Mouse (Mus musculus) forebrain, embryonic 11.5 days (tissue): ENCODE results near the gene Lexm. TPM values are rescaled to one million over a fixed set of nuclear protein-coding genes. Genes with fewer than 3 reads are reported as not detected.

Source experiments
- ATAC-seq: fragments of 200-750 bp; cut with Nextera tagmentation; replicated peaks from 2 replicates; pipeline ENCODE4 v1.8.0; 2017; ENCODE audit warnings: moderate TSS enrichment; ENCODE audit not compliant: low FRiP score
- DNase-seq: peaks from one replicate; pipeline ENCODE4 v3.0.0-alpha.2; 2017; ENCODE audit warnings: low spot score
- H3K27ac ChIP-seq: fragments of 300-500 bp; sonication (generic); 2 replicates; pipeline ENCODE4 v1.5.1; 2014; ENCODE audit warnings: low read depth, low read length
- H3K27me3 ChIP-seq: fragments of 300-500 bp; sonication (generic); 2 replicates; pipeline ENCODE4 v1.6.1; 2014; ENCODE audit warnings: mild to moderate bottlenecking, low read length, mixed read lengths; ENCODE audit not compliant: control insufficient read depth, insufficient read depth
- H3K36me3 ChIP-seq: fragments of 300-500 bp; sonication (generic); 2 replicates; pipeline ENCODE4 v1.6.1; 2014; ENCODE audit warnings: mild to moderate bottlenecking, low read length, moderate library complexity, mixed read lengths; ENCODE audit not compliant: control insufficient read depth, insufficient read depth
- H3K4me1 ChIP-seq: fragments of 300-500 bp; sonication (generic); replicated peaks from 2 replicates; pipeline ENCODE4 v1.6.1; 2014; ENCODE audit warnings: low read length, mixed read lengths; ENCODE audit not compliant: control insufficient read depth, insufficient read depth
- H3K4me2 ChIP-seq: fragments of 300-500 bp; sonication (generic); 2 replicates; pipeline ENCODE4 v1.6.1; 2014; ENCODE audit warnings: low read depth, mild to moderate bottlenecking, low read length, moderate library complexity, mixed read lengths; ENCODE audit not compliant: severe bottlenecking
- H3K4me3 ChIP-seq: fragments of 300-500 bp; sonication (generic); 2 replicates; pipeline ENCODE4 v1.5.1; 2014; ENCODE audit warnings: low read depth, low read length
- H3K9ac ChIP-seq: fragments of 300-500 bp; sonication (generic); 2 replicates; pipeline ENCODE4 v1.6.1; 2014; ENCODE audit warnings: low read length
- H3K9me3 ChIP-seq: fragments of 300-500 bp; sonication (generic); 2 replicates; pipeline ENCODE4 v1.6.1; 2016; ENCODE audit warnings: low read length, mixed read lengths; ENCODE audit not compliant: control insufficient read depth
- WGBS: fragments of 180-500 bp; shearing (Covaris S2); extraction: QIAGEN DNeasy Blood & Tissue Kit; methylation state at CpG from one replicate; pipeline ENCODE4 v1.1.7; 2014; 5-methylcytosine and 5-hydroxymethylcytosine counted together
- polyA plus RNA-seq: library from polyadenylated mRNA; unstranded; fragments of >200 nt; fragmentation: Nextera tagmentation; extraction: Ambion mirVana; gene quantifications from 2 replicates; pipeline ENCODE4 v1.2.1, GENCODE M21; 2014

Lexm gene
- polyA plus RNA-seq, 1 experiment from 2014 or later, result 0.21 TPM

GRCm38 (mm10) chr4:106584665-106585064 is 32.4 kb downstream of the Lexm start:
- Histone ChIP-seq H3K27ac (no peak overlapping the region), H3K4me1 (0 out of 2 replicates have a peak, but pooled peaks cover 2% of the 10 kb centered on the region), H3K9ac (no peak overlapping the region), H3K9me3 (no peaks in the 10 kb centered on the region), H3K36me3 (peaks cover 17% of the 10 kb centered on the region), H3K4me2 (no peak overlapping the region), H3K4me3 (no peak overlapping the region), H3K27me3 (no peaks in the 10 kb centered on the region)
- 88% methylated on average over 4 of the region's 4 CpGs for WGBS
- DNase-seq, result no peak
- ATAC-seq, result no peak

GRCm38 (mm10) chr4:106582428-106583153 is 34.5 kb downstream of the Lexm start:
- H3K4me2 ChIP-seq, result no peak overlapping the region
- H3K9me3 ChIP-seq, result no peaks in the 10 kb centered on the region
- no peak for DNase-seq
- 94% methylated on average over 12 of the region's 12 CpGs for WGBS
- no peak for ATAC-seq
- no peak overlapping the region for H3K27ac ChIP-seq
- 0 out of 2 replicates have a peak, but pooled peaks cover 2% of the 10 kb centered on the region for H3K4me1 ChIP-seq
- H3K4me3 ChIP-seq, result no peak overlapping the region
- no peaks in the 10 kb centered on the region for H3K27me3 ChIP-seq
- no peak overlapping the region for H3K9ac ChIP-seq
- peaks cover 26% of the 10 kb centered on the region for H3K36me3 ChIP-seq

- 94% methylated on average over 15 of the region's 15 CpGs for WGBS
- DNase-seq (no peak), ATAC-seq (no peak)
- no peaks in the 10 kb centered on the region for H3K27me3 ChIP-seq
- no peak overlapping the region for H3K4me2 ChIP-seq
- peaks cover 21% of the 10 kb centered on the region for H3K36me3 ChIP-seq
- 0 out of 2 replicates have a peak, but pooled peaks cover 2% of the 10 kb centered on the region for H3K4me1 ChIP-seq
- no peak overlapping the region for H3K27ac ChIP-seq
- H3K9ac ChIP-seq, result no peak overlapping the region
- H3K9me3 ChIP-seq, result no peaks in the 10 kb centered on the region
- H3K4me3 ChIP-seq, result no peak overlapping the region
Observed at GRCm38 (mm10) chr4:106581865-106582204, 35.2 kb downstream of the Lexm start.

- ATAC-seq, result no peak
- H3K36me3 ChIP-seq, result peaks cover 16% of the 10 kb centered on the region
- WGBS, result 92% methylated on average over 14 of the region's 14 CpGs
Observed at GRCm38 (mm10) chr4:106581176-106581864, 35.7 kb downstream of the Lexm start.

GRCm38 (mm10) chr4:106577511-106577910 is 39.5 kb downstream of the Lexm start:
- Histone ChIP-seq H3K27ac (no peak overlapping the region), H3K27me3 (no peaks in the 10 kb centered on the region), H3K4me1 (0 out of 2 replicates have a peak, but pooled peaks cover 2% of the 10 kb centered on the region), H3K4me3 (no peak overlapping the region), H3K4me2 (no peak overlapping the region), H3K9ac (no peak overlapping the region), H3K36me3 (peaks cover 17% of the 10 kb centered on the region; the same call in 1 of the 2 replicates), H3K9me3 (no peaks in the 10 kb centered on the region)
- no peak for DNase-seq
- WGBS, result 80% methylated on average over 7 of the region's 7 CpGs
- ATAC-seq, result no peak

More at GRCm38 (mm10) chr4:106581176-106581864, 35.7 kb downstream of the Lexm start:
- Histone ChIP-seq H3K9ac (no peak overlapping the region), H3K27me3 (no peaks in the 10 kb centered on the region), H3K4me3 (no peak overlapping the region), H3K4me2 (no peak overlapping the region), H3K27ac (no peak overlapping the region), H3K4me1 (0 out of 2 replicates have a peak, but pooled peaks cover 2% of the 10 kb centered on the region), H3K9me3 (no peaks in the 10 kb centered on the region)
- no peak for DNase-seq

GRCm38 (mm10) chr4:106575022-106575421 is 42.0 kb downstream of the Lexm start:
- no peaks in the 10 kb centered on the region for H3K9me3 ChIP-seq
- ATAC-seq (no peak), DNase-seq (no peak)
- H3K9ac ChIP-seq, result no peak overlapping the region
- no peak overlapping the region for H3K4me3 ChIP-seq
- no peak overlapping the region for H3K27ac ChIP-seq
- no peak overlapping the region for H3K4me2 ChIP-seq
- WGBS, result 92% methylated on average over 8 of the region's 8 CpGs
- H3K27me3 ChIP-seq, result no peaks in the 10 kb centered on the region
- H3K36me3 ChIP-seq, result peaks cover 24% of the 10 kb centered on the region; the same call in 1 of the 2 replicates
- no peaks in the 10 kb centered on the region for H3K4me1 ChIP-seq

GRCm38 (mm10) chr4:106571081-106571724 is 45.8 kb downstream of the Lexm start:
- Histone ChIP-seq H3K9ac (no peak overlapping the region), H3K27me3 (no peaks in the 10 kb centered on the region), H3K9me3 (no peaks in the 10 kb centered on the region), H3K4me1 (no peaks in the 10 kb centered on the region), H3K27ac (no peak overlapping the region), H3K36me3 (peaks cover 17% of the 10 kb centered on the region), H3K4me3 (no peak overlapping the region), H3K4me2 (no peak overlapping the region)
- ATAC-seq (no peak), DNase-seq (no peak)
- WGBS, result 89% methylated on average over 11 of the region's 11 CpGs

- H3K27ac ChIP-seq, result no peak overlapping the region
- H3K36me3 ChIP-seq, result peaks cover 19% of the 10 kb centered on the region
- H3K9ac ChIP-seq, result no peak overlapping the region
- no peaks in the 10 kb centered on the region for H3K9me3 ChIP-seq
- no peak overlapping the region for H3K4me2 ChIP-seq
- DNase-seq (no peak), ATAC-seq (no peak)
- WGBS, result 93% methylated on average over 4 of the region's 4 CpGs
- no peaks in the 10 kb centered on the region for H3K27me3 ChIP-seq
- no peaks in the 10 kb centered on the region for H3K4me1 ChIP-seq
- H3K4me3 ChIP-seq, result no peak overlapping the region
Observed at GRCm38 (mm10) chr4:106569680-106570079, 47.4 kb downstream of the Lexm start.
